Mouse (Mus musculus) right cerebral cortex, adult 18-20 months (tissue): ENCODE measurements at regions not wholly inside any gene's neighbourhood (a gene's known extent, or its start where the extent isn't known, plus 50 kb on each side); places are given as distances from the start of the nearest gene placed in this dataset.

Experiments
- DNase-seq: peaks from one replicate; pipeline ENCODE4 v3.0.0; 2022; ENCODE audit warnings: mixed read lengths

DNA sequence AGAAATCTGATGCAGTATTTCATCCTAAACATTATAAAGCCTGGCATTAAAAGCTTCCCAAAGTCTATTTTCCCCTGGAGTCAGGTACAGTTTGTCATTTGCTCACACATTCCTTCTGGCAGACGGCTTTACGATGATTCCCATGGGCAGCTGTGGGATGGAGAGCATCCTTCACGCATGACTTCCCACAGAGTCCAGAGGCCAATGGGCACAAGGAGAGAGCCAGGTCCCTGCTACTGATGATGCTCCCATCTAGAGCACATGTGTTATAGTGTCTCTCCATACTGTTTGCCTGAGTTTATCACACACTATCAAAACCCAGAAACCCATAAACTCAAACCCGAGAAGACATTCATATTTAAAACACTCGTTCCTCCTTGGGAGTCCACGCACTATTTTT is 270.8 kb upstream of the Noct start:
- no peak for DNase-seq

DNA sequence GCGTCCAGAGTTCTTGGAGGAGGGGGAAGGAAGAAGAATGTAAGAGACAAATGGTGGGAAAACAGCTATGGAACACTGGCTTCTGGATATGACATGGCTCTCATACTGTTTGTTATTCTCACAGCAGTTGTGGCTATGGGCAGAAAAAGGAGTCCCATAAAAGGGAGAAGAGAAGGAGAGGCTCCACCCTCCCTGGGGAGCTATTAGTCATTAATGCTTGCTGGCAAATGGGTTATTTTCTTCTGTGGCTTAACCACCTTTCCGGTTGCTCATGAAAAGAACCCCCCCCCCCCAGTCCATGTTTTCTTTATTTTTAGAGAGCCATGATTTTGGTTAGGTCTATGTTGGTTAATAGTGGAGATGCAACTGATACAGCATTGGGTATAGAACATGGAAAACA is 253.9 kb upstream of the Noct start:
- no peak for DNase-seq

DNA sequence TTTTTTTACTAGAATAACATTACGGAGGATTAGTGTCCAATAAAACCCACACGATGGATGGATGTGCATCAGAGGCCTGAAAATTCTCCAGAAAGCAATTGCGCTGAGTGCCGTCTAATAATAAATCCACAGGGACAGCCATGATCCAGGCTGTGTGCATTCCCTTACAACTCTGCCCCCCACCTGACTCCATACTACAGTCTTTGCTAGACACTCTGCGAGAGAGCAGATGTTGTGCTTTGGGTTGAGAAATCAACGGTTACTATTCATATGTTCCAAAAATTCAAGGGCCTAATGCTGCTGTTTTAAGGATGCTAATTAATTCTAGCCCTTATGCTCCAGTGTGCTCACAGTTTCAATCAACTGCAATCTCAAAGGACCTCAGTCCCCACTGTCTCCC is 251.2 kb upstream of the Noct start:
- no peak for DNase-seq

DNA sequence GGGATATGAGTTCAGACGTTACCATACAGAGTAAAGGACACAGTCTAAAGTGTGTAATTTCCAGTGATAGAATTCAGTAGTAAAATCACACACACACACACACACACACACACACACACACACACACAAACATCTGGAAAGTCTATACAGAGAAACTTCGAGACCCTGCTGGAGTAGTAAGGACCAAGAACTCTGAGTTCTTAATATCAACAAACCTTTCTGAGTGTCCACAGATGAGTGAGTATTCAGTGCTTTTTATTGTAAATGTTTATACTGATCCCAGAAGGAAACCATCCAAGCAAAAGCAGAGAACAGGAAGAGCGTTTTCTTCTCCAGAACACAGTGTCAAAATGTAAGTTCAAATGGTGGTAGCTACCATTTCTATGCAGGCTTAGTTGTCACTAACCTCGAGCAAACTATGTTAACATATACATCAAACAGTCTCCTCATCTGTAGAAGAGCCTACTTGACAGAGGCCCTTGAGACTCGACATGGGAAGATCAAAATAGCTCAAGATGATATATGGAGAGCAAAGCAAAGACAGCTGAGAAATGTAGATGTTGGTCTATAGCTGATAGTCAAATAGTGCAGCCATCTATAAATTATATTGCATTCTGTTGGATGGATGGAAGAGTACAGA is 248.0 kb upstream of the Noct start:
- DNase-seq: no peak

DNA sequence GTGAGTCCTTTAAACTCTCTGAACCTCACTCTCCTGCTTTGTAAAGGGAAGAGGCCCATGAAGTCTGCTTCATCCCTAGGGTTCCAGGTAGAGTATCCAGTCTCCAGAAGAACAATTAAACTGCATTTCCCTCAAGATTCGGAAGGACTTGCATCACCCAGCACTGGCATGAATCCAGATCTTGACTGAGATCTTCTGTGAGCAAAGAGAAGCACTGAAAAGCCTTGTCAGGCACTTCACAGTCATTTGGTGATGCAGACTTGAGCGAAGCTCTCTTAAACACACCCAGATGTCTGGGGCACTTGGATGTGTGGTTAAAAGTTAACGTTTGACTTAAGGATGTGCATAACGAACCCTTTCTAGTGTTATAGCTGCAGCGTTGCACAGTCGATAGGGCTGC is 247.4 kb upstream of the Noct start:
- DNase-seq: no peak

DNA sequence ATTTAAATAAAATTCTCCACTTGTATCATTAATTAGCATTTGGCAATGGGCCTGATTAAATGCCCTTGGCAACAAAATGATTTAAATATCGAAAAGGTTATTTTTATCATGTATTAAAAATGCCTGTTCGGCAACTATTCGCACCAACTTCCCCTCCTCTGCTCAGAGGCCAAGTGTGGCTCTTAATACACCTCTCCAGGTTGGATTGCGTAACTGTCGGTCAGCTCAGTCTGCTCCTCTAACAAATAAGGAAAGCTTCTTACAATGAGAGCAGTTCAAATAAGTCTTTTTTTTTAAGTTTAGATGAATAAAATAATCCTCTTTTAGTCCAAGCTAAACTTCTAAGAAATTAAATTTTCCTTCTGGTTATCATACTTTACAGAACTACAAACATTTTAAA is 245.6 kb upstream of the Noct start:
- no peak for DNase-seq

DNA sequence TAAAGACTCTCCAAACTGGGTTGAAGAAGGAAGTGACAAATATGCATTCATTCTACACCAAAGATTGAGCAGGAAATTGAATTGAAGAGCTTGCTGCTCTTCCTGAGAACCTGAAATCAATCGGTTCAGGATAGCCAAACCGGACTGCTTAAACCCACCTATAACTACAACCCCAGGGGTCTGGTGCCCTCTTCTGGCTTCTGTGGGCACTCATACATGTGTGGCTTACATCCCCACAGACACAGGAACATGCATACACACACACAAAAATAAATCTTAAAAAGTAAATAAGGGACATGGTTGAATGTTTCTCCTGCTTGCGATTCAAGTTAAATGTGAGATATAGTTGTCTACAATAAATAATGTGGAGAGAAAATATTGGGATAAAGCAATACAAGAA is 244.7 kb upstream of the Noct start:
- DNase-seq: no peak

DNA sequence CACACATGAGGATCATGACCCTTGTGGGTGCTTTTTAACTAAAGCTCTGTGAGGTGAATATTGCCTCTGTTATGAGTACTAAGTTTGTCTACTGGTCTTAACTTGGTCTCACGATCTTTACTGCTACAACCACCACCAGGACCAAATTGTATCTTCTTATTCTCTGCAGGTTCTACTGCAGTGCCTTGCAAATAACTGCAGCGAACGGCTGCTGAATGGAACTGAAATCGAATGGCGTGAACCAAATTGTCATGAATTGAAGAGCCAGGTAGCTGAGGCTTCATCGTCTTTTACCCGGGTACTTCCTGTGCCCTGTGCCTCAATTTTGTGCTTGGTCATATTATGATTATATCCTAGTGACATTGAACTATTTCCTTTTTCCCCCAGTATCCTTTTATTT is 242.5 kb upstream of the Noct start:
- DNase-seq: no peak

DNA sequence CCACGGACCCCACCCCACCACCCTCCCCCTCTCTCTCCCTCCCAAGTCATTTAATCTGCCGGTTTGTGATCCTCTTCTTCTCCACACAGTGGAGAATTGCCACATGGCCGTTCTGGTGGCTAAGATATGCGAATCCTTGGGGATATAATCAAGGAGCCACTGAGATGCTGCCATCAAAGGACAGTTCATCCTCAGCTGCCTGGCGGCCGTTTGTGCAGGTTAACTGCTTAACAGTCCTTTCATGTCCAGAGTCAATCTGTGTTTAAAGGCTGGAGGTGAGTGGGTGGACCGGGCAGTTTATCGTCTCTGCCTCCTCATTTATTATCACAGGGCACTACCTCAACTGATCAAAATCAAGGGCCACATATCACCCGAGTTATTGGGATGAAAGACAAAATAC is 241.6 kb upstream of the Noct start:
- no peak for DNase-seq

DNA sequence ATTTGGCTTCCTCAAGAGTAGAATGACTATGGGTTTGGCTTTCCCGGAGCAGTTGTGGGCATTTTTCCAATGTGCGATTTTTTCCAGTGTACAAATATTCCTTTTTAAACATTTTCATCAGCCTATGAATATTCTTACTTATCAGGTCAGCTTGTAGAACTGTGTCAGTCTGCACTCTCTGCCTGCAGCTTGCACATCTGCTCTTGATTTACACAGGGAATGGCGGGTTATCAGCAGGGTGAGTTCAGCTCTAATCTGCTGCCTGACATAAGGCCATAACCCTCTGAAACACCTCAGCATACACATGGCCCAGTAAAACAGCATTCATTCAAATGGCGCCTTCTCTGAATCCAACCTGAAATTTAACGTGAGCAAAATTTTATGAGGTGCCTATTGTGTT is 241.1 kb upstream of the Noct start:
- DNase-seq: no peak

DNA sequence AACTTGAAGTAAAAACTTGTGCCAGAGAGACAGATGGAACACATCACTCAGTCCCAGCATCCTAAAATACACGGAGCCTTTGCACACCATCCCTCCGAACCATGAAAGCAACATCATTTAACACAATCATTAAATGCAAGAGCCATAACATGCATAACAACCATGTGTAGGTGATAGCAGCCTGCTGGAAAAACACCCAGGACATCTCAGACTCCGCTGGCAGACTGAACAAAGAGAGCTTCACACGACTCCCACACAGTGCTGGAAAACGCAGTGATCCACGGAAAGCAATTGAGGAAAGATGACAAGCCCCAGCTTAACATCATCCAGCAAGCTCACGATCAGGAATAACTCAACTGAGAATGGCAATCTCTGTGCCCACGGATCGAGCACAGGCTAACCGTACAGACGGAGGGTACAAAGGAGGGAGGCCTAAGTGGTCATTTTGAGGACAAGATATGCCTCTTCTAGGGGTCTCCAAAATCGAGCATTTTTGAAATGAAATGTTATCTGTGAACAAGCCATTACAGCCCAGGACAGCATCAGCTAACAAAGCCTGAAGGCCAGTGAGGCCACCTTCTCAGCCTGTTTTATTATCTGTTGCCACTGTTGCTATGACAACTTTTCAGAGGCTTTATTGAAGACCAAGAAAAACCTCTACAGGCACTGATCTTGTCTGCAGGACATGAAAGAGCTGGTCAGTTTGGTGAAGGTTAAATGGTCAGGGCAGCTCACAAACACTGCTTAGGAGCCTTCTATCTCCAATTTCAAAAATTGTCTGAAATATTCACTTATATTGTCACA is 240.1 kb upstream of the Noct start:
- DNase-seq: peak; percentile 83

DNA sequence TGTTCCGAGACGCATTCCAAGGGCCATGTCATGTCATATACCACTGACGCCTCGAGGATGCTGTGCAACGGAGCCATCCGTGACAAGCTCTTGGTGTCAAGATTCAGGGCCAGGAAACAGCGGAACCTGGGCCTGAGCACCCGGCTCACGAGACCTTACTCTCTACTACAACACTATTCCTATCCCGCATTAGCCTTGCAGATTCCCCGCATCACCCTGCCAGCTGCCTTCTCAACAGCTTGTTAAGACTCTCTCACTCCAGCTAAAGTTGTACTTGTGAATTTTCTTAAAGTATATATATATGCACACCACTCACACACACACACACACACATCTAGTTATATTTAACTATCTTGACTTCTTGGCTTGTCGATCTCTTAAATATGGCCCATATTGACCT is 236.4 kb upstream of the Noct start:
- peak; percentile 24 for DNase-seq

DNA sequence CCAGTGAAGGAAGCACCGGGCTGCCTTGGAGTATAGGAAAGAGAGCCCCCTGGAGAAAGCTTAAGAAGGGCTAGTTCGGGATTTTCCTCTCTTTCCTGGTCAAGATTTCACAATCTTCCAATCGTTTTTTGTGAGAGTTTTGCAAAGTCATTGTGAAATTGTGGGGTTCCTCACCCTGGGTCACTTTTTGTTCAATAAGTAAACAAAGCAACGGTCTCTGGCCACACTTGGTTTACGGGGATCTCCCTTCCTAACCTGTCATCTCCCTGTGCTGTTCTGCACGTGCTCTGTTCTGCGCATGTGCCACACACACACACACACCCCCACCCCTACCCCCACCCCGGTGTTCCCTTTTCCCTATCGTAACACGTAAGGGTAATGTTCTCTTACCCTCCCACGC is 233.4 kb upstream of the Noct start:
- DNase-seq: no peak

DNA sequence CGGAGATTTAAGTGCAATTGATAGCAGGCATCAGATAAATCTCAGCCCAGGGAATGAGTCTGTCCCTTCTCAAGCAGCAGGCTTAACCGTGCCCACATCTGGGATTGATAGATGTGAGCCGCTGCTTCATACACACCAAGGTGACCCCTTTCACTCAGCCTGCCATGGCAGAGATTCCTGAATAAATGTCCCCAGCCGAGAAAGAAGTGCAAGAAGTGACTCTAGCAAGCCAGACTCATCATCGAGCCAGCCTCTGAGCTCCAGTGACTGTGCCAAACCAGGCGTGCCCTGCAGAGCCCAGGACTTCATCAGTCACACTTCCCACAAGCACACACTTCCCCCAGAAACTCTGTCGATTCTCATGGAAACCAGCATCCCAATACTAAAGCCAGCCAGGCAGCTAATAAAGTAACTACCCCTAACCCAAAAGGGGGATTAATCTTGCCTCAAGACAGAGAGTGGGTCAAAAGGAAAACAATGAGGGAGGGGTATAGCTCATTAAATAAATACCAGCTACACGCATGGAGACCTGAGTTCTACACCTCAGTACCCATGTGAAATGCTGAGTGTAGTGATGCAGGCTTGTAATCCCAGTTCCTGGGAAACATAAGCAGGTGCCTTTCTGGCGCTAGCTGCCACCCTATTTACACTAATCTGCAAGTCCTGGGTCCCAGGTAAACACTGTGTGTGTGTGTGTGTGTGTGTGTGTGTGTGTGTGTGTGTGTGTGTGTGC is 231.5 kb upstream of the Noct start:
- DNase-seq: no peak

DNA sequence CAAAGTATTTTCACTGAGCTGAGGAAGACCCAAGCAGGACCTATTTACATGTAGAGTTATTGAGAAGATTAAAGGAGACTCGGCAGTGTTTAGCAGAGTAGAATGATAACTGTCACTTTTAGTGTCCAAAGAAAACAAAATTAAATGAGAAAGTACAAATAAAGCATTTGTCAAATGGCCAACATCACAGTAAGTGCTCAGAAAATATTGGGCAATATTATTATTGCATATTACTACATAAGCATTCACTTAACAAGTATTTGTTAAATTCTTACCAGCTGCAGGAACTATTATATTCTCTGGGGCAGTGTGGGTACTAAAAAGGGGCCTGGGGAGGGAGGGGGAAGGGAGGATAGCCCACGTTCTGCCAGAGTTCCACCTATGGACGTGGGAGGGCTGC is 224.5 kb upstream of the Noct start:
- DNase-seq: no peak

DNA sequence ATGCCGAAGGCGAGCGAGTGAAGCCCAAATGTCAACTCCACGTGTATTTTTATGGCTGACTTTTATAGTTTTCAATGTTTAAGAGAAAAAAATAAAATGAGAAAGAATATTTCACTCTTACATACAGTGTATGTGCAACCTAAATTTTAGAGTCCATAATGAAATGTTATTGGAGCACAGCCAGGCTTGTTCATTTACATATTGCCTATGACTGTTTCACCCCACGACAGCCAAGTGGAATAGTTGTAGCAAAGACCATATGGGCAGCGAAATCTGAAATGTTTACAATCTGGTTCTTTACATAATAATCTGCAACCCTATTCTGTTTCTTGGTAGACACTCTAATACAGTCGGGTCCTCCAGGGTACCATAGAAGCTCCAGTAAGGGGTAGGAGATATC is 223.3 kb upstream of the Noct start:
- no peak for DNase-seq

DNA sequence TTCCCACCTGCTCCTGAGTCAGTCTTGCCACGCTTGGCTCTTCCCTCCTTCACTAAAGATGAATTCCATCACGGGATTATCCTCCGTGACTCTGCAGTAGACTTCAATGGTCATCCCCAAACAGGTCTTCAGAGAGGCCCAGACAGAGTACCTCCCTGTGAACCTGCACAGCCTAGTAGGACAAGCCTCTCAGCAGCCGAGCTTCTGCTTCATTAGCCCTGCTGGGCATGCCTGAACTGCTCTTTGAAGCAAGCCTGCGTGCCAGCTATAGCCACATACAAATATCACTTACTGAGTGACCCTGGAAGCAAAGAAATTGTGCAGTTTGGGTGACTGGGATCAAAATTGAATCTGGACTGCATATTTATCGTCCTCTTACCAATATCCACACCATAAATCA is 221.6 kb upstream of the Noct start:
- DNase-seq: no peak

DNA sequence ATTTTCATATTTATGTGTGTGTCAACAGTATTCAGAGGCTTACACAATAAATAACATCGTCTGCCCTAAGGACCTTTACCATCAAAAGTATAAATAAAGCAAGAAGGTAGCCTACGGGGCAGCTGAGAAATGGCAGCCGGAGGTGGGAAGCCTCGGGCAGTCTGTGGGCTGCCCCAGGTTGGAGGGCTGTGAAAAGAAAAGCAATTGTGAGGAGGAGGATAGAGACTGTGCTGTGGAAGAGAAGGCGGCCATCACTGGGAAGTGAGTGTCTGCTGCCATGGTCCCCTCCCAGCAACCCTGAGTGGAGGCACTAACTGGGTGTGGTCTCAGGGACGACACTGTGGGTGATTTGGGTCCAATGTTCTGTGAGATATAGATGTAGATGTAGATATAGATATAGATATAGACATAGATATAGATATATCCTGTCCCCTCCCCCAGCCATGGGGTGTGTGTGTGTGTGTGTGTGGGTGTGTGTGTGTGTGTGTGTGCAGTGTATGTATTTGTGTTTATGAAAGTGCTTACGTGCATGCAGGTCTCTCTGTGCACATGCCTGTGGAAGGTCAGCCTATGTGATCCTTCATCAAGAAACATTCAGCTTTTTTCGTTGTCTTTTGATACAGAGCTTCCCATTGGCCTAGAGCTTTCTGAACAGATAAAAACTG is 220.6 kb upstream of the Noct start:
- DNase-seq: no peak

DNA sequence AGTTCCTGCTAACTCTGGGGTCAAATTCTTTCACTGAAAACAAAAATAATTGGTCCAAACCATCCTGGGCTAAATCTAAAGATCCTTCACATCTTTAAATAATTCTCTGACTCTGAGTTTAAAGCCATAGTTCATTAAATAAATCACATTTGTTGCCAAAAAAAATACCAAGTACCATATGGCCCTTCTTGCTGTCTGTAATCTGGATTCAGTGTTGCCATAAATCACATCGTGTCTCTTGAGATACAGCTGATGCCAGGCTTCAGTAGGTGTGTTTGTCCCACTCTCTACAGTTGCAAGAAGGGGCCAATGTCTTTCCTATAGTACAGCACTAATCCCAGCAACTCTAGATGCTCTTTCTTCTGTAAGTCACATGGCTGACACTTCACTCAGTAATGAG is 220.0 kb upstream of the Noct start:
- DNase-seq: no peak

DNA sequence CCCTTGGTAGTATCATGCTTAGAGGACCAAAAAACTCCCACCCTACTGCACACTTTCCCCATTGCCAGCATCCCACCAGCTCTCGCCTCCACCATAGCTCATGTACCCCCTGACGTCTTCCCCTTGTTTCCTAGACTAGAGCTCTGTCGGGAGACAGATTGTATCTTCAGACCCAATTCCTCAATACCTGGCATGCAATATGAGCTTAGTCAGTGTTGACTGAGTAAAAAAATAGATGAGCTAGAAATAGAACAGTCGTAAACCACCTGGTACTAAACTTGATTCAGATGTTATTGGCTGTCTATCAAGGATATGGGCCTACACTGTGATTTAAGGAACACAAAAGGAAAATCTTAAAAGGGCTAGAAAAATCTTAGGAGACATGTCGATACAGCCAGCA is 215.1 kb upstream of the Noct start:
- DNase-seq: no peak

DNA sequence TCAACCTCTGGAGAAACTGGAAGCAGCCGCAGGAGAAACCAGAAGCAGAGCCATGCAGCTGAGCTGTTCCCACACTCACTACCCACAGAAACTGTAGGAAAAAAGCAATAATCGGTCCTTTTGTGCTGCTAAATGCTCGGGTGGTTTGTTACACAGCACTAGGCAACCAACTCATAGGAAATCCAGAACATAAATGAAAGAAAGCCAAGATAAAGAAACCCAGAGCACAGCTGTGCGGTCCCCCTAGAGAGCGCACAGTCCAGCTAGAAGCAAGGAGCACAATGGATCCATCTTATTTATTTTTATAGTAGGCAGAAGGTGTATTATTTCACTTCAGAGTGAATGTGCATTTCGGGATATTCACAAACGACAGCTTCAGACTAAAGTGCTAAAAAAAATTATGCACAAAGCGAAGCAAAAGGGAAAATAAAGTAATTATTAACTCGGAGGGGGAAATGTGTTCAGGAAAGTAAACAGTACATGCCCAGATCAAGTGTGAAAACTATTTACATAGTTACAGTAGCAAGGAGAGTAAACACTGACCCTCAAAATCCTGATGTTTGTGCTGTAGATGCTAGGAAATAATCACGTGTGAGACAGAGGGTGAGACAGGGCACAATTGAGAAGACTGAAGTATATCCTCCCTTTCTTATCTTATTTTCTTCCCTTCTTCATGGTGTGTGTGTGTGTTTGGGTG is 204.4 kb upstream of the Noct start:
- no peak for DNase-seq

DNA sequence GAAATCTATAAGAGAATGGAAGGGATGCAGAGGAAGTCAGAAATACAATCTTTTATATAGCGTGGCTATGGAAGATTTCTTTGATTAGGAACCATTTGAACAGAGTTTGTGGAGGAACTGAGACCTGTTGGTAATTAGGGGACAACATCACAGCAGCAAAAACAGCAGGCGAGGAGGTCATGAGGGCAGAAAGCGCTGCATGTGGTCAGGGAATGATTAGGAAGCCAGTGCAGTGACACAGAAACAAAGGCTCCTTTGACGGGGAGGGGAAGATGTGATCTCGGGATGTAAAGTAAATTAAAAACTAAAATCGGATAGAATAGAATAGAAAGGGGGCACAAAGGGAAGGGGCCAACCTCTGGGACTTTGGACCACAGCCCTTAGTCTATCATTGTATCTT is 199.6 kb upstream of the Noct start:
- no peak for DNase-seq

DNA sequence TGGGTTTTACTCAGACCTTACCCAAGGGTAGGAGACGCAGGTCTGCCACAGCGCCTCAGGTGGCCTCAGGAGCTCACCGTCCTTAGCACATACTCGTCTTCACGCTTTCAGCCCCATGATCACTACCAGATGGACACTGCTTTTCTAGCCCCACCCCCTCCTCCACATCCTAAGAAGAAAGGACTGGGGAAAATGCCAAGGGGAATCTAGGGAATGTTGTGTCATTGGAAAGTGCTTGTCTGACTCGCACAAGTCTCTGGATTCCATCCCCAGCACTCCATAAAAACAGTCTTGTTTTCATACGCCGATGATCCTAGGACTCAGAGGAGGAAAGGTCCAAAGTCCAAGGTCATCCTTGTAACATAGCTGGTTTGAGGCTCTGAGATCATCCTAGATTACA is 192.4 kb upstream of the Noct start:
- DNase-seq: no peak
